Mouse (Mus musculus) left cerebral cortex, postnatal 25 days (tissue): ENCODE data around the gene Shq1. TPM values are rescaled to one million over a fixed set of nuclear protein-coding genes. Genes with fewer than 3 reads are reported as not detected.

ENCODE experiments used
- DNase-seq, 2 experiments: peaks; one replicate each; pipeline ENCODE4 v3.0.0; 2022; ENCODE audit warnings: low spot score in 2 of 2, mixed read lengths in 1 of 2
- intact Hi-C: fragments of 180-260 bp; cut with DNase I; formaldehyde crosslinking; loops from one replicate; pipeline ENCODE4 v1.15.1; 2025
- total RNA-seq, 2 experiments: library from RNA; stranded (reverse); gene quantifications; 2 replicates each; pipeline ENCODE4 v1.2.3; 2021

The Shq1 gene
- total RNA-seq, 2 experiments from 2014 or later, result 5.3 to 6.1 TPM

DNA sequence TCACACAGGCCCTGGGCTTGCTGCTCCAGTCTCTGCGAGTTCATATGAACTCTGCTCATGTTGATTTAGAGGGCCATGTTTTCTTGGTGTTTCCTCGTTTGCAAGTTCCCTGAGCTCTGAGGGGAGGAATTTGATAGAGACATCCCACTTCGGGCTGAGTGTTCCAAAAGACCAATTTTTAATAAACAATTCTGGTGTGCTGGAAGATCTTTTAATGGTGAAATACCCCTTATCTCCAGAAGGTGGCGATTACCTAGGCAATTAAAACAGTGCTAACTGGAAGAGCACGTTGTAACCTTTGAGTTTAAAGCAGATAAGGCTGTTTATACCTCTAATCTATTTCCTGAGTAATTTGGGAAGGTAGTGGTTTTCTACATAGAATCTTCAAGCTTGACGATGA is 4.0 kb upstream of the Shq1 start:
- peak in 1 of 2 experiments; percentile 30 for DNase-seq
- intact Hi-C loops, result loop anchor here (1.0 to 10.0 kb wide), 3 partner anchors 201 to 590 kb away; no protein-coding TSS in a partner anchor

DNA sequence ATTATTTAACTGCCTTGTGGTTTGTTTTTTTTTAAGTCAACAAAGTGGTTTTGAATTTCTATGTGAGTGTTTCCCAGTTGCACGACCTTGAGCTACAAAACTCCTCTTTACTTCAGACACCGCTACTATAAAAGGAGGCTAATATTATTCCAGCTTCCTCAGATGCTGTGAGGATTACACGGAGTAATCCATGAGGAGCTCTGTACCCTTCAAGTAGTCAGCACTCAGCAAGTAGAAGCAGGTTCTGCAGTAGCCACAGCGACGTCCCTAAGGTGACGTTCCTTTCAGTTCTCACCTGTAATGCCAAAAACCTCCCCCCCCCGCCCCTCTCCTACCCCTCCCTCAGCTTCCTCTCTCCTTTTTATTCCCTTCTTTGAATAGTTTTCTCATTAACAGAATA is 444 bp upstream of the Shq1 start:
- no peak for DNase-seq
- intact Hi-C loops, result loop anchor here (2.0 to 10.0 kb wide), 3 partner anchors 161 to 593 kb away; partner anchors contain the start of gene Ppp4r2

GRCm38 (mm10) chr6:100670370-100670841 is 551 bp downstream of the Shq1 start:
- peak; percentile 57 to 62 for DNase-seq
- intact Hi-C loops, result loop anchor here (2.0 to 10.0 kb wide), 3 partner anchors 162 to 594 kb away; partner anchors contain the start of gene Ppp4r2

DNA sequence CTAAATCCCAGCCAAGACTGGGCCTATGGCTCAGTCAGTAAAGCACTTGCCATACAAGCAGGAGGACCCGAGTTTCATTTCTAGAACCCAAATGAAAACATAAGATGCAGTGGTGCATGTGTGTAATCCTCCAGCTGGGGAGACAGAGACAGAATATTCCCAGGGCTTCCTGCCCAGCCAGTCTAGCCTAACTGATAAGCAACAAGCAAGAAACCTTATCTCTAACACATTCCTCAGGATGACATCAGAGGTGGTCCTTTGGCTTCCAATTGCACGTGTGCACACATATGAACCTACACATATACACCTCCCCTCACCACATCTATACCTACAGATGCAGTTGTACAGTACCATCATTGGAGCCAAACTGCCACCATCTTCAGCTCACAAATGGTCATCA is 2.1 kb downstream of the Shq1 start:
- DNase-seq, result no peak
- intact Hi-C loops, result no loop called here

- intact Hi-C loops, result no loop called here
- DNase-seq, result no peak
These were observed 3.3 kb downstream of the Shq1 start for GRCm38 (mm10) chr6:100667644-100668043.

DNA sequence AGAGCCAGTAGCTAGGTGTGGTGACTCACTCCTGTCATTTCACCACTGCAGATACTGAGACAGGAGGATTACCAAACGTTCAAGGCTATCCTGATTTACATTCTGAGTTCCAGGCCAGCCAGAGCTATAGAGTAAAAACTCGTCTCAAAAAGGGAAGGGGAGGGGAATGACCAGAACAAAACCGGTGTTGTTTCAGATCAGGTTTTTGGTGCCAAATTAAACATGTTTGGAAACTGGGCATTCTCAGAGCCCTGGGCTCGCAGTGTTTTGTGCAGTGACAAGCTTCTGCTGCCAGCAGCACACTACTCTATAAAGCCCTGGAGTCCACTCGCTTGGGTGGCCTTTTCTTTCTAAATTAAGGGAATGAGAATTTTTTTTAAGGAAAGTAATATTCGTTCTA is 8.7 kb downstream of the Shq1 start:
- DNase-seq, result no peak
- intact Hi-C loops, result no loop called here

- DNase-seq, result peak; percentile 26 to 65
These were observed 10.6 kb downstream of the Shq1 start for GRCm38 (mm10) chr6:100660395-100660794.

GRCm38 (mm10) chr6:100652535-100652934 is 18.4 kb downstream of the Shq1 start:
- DNase-seq, result no peak
- intact Hi-C loops, result no loop called here

More at GRCm38 (mm10) chr6:100660395-100660794, 10.6 kb downstream of the Shq1 start:
- intact Hi-C loops, result no loop called here

DNA sequence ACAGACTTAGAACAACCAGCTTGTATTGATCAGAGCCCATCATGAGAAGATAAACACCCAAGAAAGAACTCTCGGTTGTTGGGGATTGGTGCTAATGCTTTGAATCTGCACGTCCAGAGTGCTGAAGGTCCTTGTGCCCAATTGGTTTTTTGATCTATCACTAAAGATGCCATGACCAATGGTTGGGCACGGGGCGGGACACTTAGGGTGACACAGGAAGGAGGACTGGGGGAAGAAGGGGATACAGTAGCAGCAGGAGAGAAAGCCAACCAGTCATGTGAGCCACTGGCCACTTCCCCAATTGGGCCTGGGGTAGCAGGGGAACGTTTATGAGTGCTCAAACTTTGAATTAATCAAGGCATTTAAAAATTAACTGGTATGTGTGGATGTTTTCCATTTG is 23.8 kb downstream of the Shq1 start:
- DNase-seq, result no peak
- intact Hi-C loops, result loop anchor here (2.0 to 10.0 kb wide), 3 partner anchors 362 to 992 kb away; partner anchors contain the start of gene Rybp

- DNase-seq, result peak; percentile 68 to 73
- intact Hi-C loops, result loop anchor here (2.0 to 10.0 kb wide), 3 partner anchors 361 to 991 kb away; partner anchors contain the start of gene Rybp
These were observed 25.3 kb downstream of the Shq1 start for GRCm38 (mm10) chr6:100645469-100646201.

DNA sequence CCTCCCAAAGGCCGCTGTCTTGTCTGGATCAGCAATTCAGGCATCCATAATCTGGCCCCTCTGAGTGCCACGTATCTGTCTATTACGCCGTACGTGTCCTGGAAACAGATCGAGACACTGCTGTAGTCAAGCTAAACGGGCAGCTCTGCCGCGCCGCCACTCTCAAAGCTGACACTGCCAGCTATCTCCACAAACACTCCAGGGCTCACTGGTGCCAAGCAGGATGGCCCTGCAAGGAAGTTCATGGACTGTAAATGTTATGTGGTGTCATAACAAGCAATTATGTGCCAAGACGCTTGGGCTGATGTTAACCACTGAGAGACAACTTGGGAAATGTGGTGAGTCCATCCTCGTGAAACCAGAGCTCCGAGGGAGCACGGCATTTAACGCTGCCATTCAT is 26.3 kb downstream of the Shq1 start:
- intact Hi-C loops, result loop anchor here (10.0 kb wide), 2 partner anchors 360 to 990 kb away; partner anchors contain the start of gene Rybp

DNA sequence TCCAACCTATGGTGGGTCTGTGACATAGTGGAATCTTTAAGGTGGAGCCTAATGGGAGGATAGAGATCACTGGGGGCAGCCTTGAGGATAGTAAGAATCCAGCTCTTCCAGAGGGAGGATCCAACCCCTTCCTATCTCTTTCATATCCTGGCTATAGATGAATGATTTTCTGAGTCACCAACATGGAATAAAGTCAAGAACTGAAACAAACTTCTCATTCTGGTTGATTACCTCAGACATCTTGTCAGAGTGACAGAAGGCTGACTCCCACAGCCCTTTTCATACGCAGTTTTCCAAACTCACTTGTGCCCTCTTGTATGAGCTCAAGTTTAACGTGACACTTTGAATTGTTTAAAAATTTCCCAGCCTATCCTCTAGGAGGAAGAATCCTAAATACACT is 28.2 kb downstream of the Shq1 start:
- no peak for DNase-seq
- intact Hi-C loops, result loop anchor here (10.0 kb wide), 2 partner anchors 358 to 988 kb away; partner anchors contain the start of gene Rybp

More for the DNA sequence above, 26.3 kb downstream of the Shq1 start:
- no peak for DNase-seq

- intact Hi-C loops, result loop anchor here (10.0 kb wide), 2 partner anchors 356 to 986 kb away; partner anchors contain the start of gene Rybp
- no peak for DNase-seq
These were observed 30.4 kb downstream of the Shq1 start for GRCm38 (mm10) chr6:100640591-100640990.

- intact Hi-C loops, result loop anchor here (5.0 kb wide), 1 partner anchor 42 kb away; no protein-coding TSS in a partner anchor
- DNase-seq, result no peak
These were observed 41.9 kb downstream of the Shq1 start for GRCm38 (mm10) chr6:100629086-100629485.

GRCm38 (mm10) chr6:100628223-100628622 is 42.7 kb downstream of the Shq1 start:
- no peak for DNase-seq
- intact Hi-C loops, result loop anchor here (5.0 kb wide), 1 partner anchor 41 kb away; no protein-coding TSS in a partner anchor

- DNase-seq, result no peak
- intact Hi-C loops, result no loop called here
These were observed 47.0 kb downstream of the Shq1 start for GRCm38 (mm10) chr6:100623922-100624321.

DNA sequence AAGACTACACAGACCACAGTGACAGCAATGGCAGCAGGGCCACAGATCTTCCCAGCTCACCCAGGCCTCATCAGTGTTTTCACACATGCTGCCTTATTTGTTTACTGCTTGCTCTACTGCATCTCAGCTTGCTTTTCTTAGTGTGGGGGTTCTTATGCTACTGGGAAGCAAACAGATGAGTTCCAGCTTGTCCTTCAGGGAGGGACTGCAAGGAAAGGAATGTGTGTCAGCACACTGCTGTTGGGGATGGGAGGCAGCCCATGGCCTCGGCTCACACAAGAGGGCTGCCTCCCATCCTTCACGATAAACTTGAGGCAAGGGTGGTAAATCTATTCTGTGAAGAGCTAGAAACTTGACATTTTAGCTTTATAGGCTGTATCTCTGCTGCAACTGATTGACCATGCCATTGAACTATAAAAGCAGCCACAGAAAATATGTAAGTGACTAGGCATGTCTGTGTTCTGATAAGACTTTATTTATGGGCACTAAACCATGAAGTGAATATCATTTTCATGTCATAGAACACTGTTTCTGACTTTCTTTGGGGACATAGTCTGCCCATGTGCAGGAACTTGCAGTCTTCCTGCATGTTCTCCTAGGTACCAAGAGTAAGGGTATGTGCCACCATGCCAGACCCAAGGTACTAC is 48.0 kb downstream of the Shq1 start:
- no peak for DNase-seq
- intact Hi-C loops, result no loop called here

DNA sequence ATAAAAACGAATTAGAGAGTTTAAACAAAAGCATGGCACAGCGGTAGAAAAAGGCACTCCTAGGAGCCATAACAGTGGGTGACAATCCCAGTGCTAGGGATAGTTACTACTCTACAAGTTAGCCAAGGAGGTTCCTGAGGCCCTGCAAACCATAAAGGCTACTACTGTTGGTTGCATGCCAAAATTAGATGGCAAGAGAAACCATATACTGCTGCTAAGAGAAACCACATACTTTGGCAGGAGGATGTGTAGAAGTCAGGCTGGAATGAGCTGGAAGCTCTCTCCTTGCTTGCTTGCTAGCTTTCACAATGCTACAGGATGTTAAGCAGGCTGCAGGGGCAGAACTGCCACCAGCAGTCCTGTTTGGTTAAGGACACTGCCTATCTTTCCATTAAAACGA is 50.5 kb downstream of the Shq1 start:
- intact Hi-C loops, result no loop called here
- DNase-seq, result no peak

DNA sequence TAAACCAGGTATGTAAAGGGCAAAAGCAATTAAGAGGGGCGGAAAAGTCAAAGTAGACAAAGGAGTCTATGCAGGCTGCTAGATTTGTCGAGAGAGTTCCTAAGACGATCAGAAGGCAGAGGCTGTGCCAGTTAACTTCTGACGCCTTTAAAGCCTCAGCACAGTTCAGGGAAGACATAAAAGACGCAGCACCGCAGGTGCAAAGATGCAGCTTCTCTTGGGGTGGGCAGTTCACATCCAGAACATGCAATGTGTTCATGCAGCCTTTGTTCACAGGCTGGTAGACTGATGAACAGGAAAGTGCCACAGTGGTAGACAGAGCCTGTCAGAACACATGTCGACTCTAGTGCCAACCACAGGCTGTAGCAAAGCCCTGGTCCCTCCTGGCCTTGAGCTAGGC is 51.6 kb downstream of the Shq1 start:
- intact Hi-C loops, result no loop called here
- no peak for DNase-seq

DNA sequence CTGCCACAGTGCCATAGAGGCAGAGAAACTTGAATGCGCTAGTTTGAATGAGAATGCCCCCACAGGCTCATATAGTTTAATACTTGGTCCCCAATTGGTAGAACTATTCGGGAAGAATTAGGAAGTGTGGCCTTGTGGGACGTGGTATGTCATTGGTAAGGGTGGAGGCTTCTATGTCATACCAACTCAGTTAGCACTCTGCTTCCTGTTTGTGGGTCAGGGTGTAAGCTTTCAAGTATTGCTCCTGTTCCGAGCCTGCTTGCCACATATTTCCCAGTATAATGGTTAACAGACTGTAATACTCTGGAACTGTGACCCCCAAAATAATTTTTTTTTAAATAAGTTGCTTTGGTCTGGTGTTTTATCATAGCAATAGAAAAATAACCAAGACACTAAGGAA is 54.8 kb downstream of the Shq1 start:
- DNase-seq, result no peak
- intact Hi-C loops, result no loop called here
